Comparison of ENCODE assay signal across 1 mouse cellular context in genomic region chr17:86963586-86963902, GRCm38 (mm10).
TF ChIP-seq lines count a peak whose summit lies in the region.

No protein-coding gene starts in this region.

TF ChIP-seq in CH12.LX, 34 proteins besides CTCF, POLR2A, EP300 and RAD21:
- TF ChIP-seq MEF2A (IDR thresholded peaks at IDR 0.05; ENCODE audit: borderline replicate concordance, low read depth, low read length) (no peak), TBP (conservative IDR thresholded peaks at IDR 0.05; ENCODE audit: low read depth, low read length) (no peak), IRF4 (IDR thresholded peaks at IDR 0.05; ENCODE audit: low read depth, low read length) (no peak), ZC3H11A (IDR thresholded peaks at IDR 0.05; ENCODE audit: low read depth, low read length) (no peak), ZMIZ1 (IDR thresholded peaks at IDR 0.05; ENCODE audit: low read depth, low read length) (no peak), MAZ (IDR thresholded peaks at IDR 0.05; ENCODE audit: low read depth, low read length) (no peak), TCF12 (IDR thresholded peaks at IDR 0.05; ENCODE audit: low read depth, low read length) (no peak), BHLHE40 (IDR thresholded peaks at IDR 0.05; ENCODE audit: low read depth, low read length) (no peak), UBTF (IDR thresholded peaks at IDR 0.05; ENCODE audit: low read depth, low read length) (no peak), HCFC1 (IDR thresholded peaks at IDR 0.05; ENCODE audit: low read depth, low read length) (no peak), SMC3 (IDR thresholded peaks at IDR 0.05; ENCODE audit: low read depth, low read length) (no peak), NELFE (IDR thresholded peaks at IDR 0.05; ENCODE audit: low read depth, low read length) (no peak), CHD2 (IDR thresholded peaks at IDR 0.05; ENCODE audit: low read length) (no peak), POLR2AphosphoS2 (IDR thresholded peaks at IDR 0.05; ENCODE audit: low read depth, low read length) (no peak), KAT2A (IDR thresholded peaks at IDR 0.05; ENCODE audit: insufficient replicate concordance, low read length) (no peak), RCOR1 (conservative IDR thresholded peaks at IDR 0.05; ENCODE audit: low read depth, low read length) (no peak), MXI1 (IDR thresholded peaks at IDR 0.05; ENCODE audit: low read depth, low read length) (no peak; the same call in 1 of the 2 replicates), USF1 (IDR thresholded peaks at IDR 0.05; ENCODE audit: low read depth, low read length) (no peak), ELF1 (IDR thresholded peaks at IDR 0.05; ENCODE audit: low read depth, low read length) (no peak)
